Mouse (Mus musculus) neural tube, embryonic 11.5 days (tissue): ENCODE measurements around the gene Glis2. TPM values are rescaled to one million over a fixed set of nuclear protein-coding genes. Genes with fewer than 3 reads are reported as not detected.
"Not testable (repeated sequence)": the region's sequence is repeated elsewhere in the genome, so short reads cannot be mapped to it uniquely, and the experiment has no call there.

Experiments used
- ATAC-seq: fragments of 200-750 bp; cut with Nextera tagmentation; 2 replicates; pipeline ENCODE4 v1.8.0; 2017; ENCODE audit warnings: moderate number of reproducible peaks, mild to moderate bottlenecking, moderate TSS enrichment, moderate library complexity; ENCODE audit not compliant: insufficient read depth, low FRiP score, low TSS enrichment
- DNase-seq: peaks from one replicate; pipeline ENCODE4 v3.0.0-alpha.2; 2015; ENCODE audit warnings: low spot score
- H3K27ac ChIP-seq: fragments of 300-500 bp; sonication (generic); 2 replicates; pipeline ENCODE4 v1.5.1; 2014; ENCODE audit warnings: low read depth, mild to moderate bottlenecking, low read length
- H3K27me3 ChIP-seq: fragments of 300-500 bp; sonication (generic); 2 replicates; pipeline ENCODE4 v1.6.1; 2014; ENCODE audit warnings: mild to moderate bottlenecking, low read length, mixed read lengths; ENCODE audit not compliant: control insufficient read depth, insufficient read depth
- H3K36me3 ChIP-seq: fragments of 300-500 bp; sonication (generic); 2 replicates; pipeline ENCODE4 v1.6.1; 2014; ENCODE audit warnings: mild to moderate bottlenecking, low read length, moderate library complexity, mixed read lengths; ENCODE audit not compliant: control insufficient read depth, insufficient read depth
- H3K4me1 ChIP-seq: fragments of 300-500 bp; sonication (generic); 2 replicates; pipeline ENCODE4 v1.6.1; 2014; ENCODE audit warnings: low read length, mixed read lengths; ENCODE audit not compliant: control insufficient read depth, insufficient read depth
- H3K4me2 ChIP-seq: fragments of 300-500 bp; sonication (generic); 2 replicates; pipeline ENCODE4 v1.6.1; 2014; ENCODE audit warnings: low read depth, mild to moderate bottlenecking, moderate library complexity
- H3K4me3 ChIP-seq: fragments of 300-500 bp; sonication (generic); 2 replicates; pipeline ENCODE4 v1.5.1; 2014; ENCODE audit warnings: low read depth, low read length
- H3K9ac ChIP-seq: fragments of 300-500 bp; sonication (generic); 2 replicates; pipeline ENCODE4 v1.6.1; 2014; ENCODE audit warnings: mild to moderate bottlenecking, low read length
- H3K9me3 ChIP-seq: fragments of 300-500 bp; sonication (generic); 2 replicates; pipeline ENCODE4 v1.6.1; 2016; ENCODE audit warnings: low read length; ENCODE audit not compliant: control insufficient read depth
- WGBS: fragments of 180-500 bp; shearing (Covaris S2); extraction: QIAGEN DNeasy Blood & Tissue Kit; methylation state at CpG from one replicate; pipeline ENCODE4 v1.1.7; 2014; 5-methylcytosine and 5-hydroxymethylcytosine counted together
- polyA plus RNA-seq: library from polyadenylated mRNA; unstranded; fragments of >200 nt; fragmentation: Nextera tagmentation; extraction: Ambion mirVana; gene quantifications from 2 replicates; pipeline ENCODE4 v1.2.1, GENCODE M21; 2014

Glis2 gene
- polyA plus RNA-seq, 1 experiment from 2014 or later: 37.0 TPM

GRCm38 (mm10) chr16:4570737-4571136 lies 23.8 kb upstream of the Glis2 start:
- no peak for ATAC-seq
- Histone ChIP-seq H3K4me2 (no peak overlapping the region), H3K9me3 (no peaks in the 10 kb centered on the region), H3K27me3 (no peaks in the 10 kb centered on the region), H3K4me3 (no peak overlapping the region), H3K27ac (no peak overlapping the region), H3K4me1 (no peaks in the 10 kb centered on the region), H3K9ac (no peak overlapping the region), H3K36me3 (no peaks in the 10 kb centered on the region)
- WGBS: 65% methylated on average over 4 of the region's 4 CpGs
- DNase-seq: no peak

- 49% methylated on average over 2 of the region's 2 CpGs for WGBS
- Histone ChIP-seq H3K9ac (no peak overlapping the region), H3K4me3 (no peak overlapping the region), H3K9me3 (no peaks in the 10 kb centered on the region), H3K27ac (no peak overlapping the region), H3K4me2 (no peak overlapping the region), H3K4me1 (no peaks in the 10 kb centered on the region), H3K36me3 (no peaks in the 10 kb centered on the region), H3K27me3 (no peaks in the 10 kb centered on the region)
- no peak for DNase-seq
- no peak for ATAC-seq
Observed at GRCm38 (mm10) chr16:4576038-4576437, 18.5 kb upstream of the Glis2 start.

GRCm38 (mm10) chr16:4576873-4577272 lies 17.6 kb upstream of the Glis2 start:
- Histone ChIP-seq H3K4me3 (no peak overlapping the region), H3K9ac (no peak overlapping the region), H3K4me2 (no peak overlapping the region), H3K9me3 (no peaks in the 10 kb centered on the region), H3K27me3 (no peaks in the 10 kb centered on the region), H3K36me3 (no peaks in the 10 kb centered on the region), H3K27ac (no peak overlapping the region), H3K4me1 (no peaks in the 10 kb centered on the region)
- ATAC-seq (no peak), DNase-seq (no peak)
- 67% methylated on average over 2 of the region's 2 CpGs for WGBS

GRCm38 (mm10) chr16:4578630-4579029 lies 15.9 kb upstream of the Glis2 start:
- Histone ChIP-seq H3K9ac (no peak overlapping the region), H3K4me2 (no peak overlapping the region), H3K4me1 (no peaks in the 10 kb centered on the region), H3K4me3 (no peak overlapping the region), H3K27ac (no peak overlapping the region), H3K36me3 (no peaks in the 10 kb centered on the region), H3K9me3 (no peaks in the 10 kb centered on the region), H3K27me3 (no peaks in the 10 kb centered on the region)
- WGBS: 71% methylated on average over 7 of the region's 7 CpGs
- ATAC-seq (no peak), DNase-seq (no peak)

- not testable (repeated sequence) for H3K36me3 ChIP-seq, H3K4me3 ChIP-seq, DNase-seq, H3K9ac ChIP-seq, ATAC-seq, H3K27me3 ChIP-seq, H3K4me2 ChIP-seq, H3K27ac ChIP-seq, H3K4me1 ChIP-seq, H3K9me3 ChIP-seq
- 89% methylated on average over 3 of the region's 4 CpGs for WGBS
Observed at GRCm38 (mm10) chr16:4581179-4581578, 13.3 kb upstream of the Glis2 start.

- Histone ChIP-seq H3K4me2 (no peak overlapping the region), H3K4me3 (no peak overlapping the region), H3K9me3 (no peaks in the 10 kb centered on the region), H3K36me3 (no peaks in the 10 kb centered on the region), H3K27me3 (no peaks in the 10 kb centered on the region), H3K4me1 (peaks cover 11% of the 10 kb centered on the region), H3K27ac (no peak overlapping the region), H3K9ac (no peak overlapping the region)
- 79% methylated on average over 3 of the region's 3 CpGs for WGBS
- DNase-seq (no peak), ATAC-seq (no peak)
Observed at GRCm38 (mm10) chr16:4583807-4584206, 10.7 kb upstream of the Glis2 start.

- 84% methylated on average over 5 of the region's 5 CpGs for WGBS
- H3K36me3 ChIP-seq: no peaks in the 10 kb centered on the region
- H3K9ac ChIP-seq: no peak overlapping the region
- no peak for DNase-seq
- H3K9me3 ChIP-seq: no peaks in the 10 kb centered on the region
- H3K27me3 ChIP-seq: no peaks in the 10 kb centered on the region
- H3K27ac ChIP-seq: no peak overlapping the region
- H3K4me1 ChIP-seq: peaks cover 11% of the 10 kb centered on the region
- H3K4me2 ChIP-seq: no peak overlapping the region
- H3K4me3 ChIP-seq: no peak overlapping the region
- ATAC-seq: no peak
Observed at GRCm38 (mm10) chr16:4584438-4584837, 10.1 kb upstream of the Glis2 start.

- no peaks in the 10 kb centered on the region for H3K9me3 ChIP-seq
- no peaks in the 10 kb centered on the region for H3K27me3 ChIP-seq
- H3K27ac ChIP-seq: peak overlapping the region; percentile 76
- ATAC-seq (peak; percentile 23; the same call in 1 of the 2 replicates), DNase-seq (no peak)
- peak overlapping the region; percentile 34 for H3K4me3 ChIP-seq
- H3K4me1 ChIP-seq: peaks cover 11% of the 10 kb centered on the region
- peak overlapping the region; percentile 57 for H3K4me2 ChIP-seq
- no peaks in the 10 kb centered on the region; the same call in 1 of the 2 replicates for H3K36me3 ChIP-seq
- peak overlapping the region; percentile 60 for H3K9ac ChIP-seq
- WGBS: 12% methylated on average over 14 of the region's 14 CpGs
Observed at GRCm38 (mm10) chr16:4585642-4586530, 8.6 kb upstream of the Glis2 start.

GRCm38 (mm10) chr16:4586531-4587123 lies 7.9 kb upstream of the Glis2 start:
- peak overlapping the region; percentile 76 for H3K27ac ChIP-seq
- no peaks in the 10 kb centered on the region for H3K9me3 ChIP-seq
- H3K27me3 ChIP-seq: no peaks in the 10 kb centered on the region
- peak overlapping the region; percentile 57 for H3K4me2 ChIP-seq
- H3K4me1 ChIP-seq: peaks cover 11% of the 10 kb centered on the region
- H3K36me3 ChIP-seq: no peaks in the 10 kb centered on the region; the same call in 1 of the 2 replicates
- WGBS: under 1% methylated on average over 42 of the region's 43 CpGs
- H3K9ac ChIP-seq: peak overlapping the region; percentile 60
- peak overlapping the region; percentile 34 for H3K4me3 ChIP-seq
- ATAC-seq (peak; percentile 97), DNase-seq (peak; percentile 99)
